Mouse (Mus musculus): ENCODE measurements around the gene Pnma1. TPM values are rescaled to one million over a fixed set of nuclear protein-coding genes. Genes with fewer than 3 reads are reported as not detected.
A peak's percentile ranks its signal among the peaks of the same experiment; 100 is the strongest.

The Pnma1 gene
- polyA plus RNA-seq, 1 experiment from 2014 or later, result 0.16 TPM

- peak overlapping the region; percentile 92 for H3K27ac ChIP-seq (replicated peaks)
- 78% methylated on average over 6 of the region's 6 CpGs for WGBS (ENCODE audit: insufficient replicate concordance)
- no peak for ATAC-seq (ENCODE audit: insufficient read depth)
- H3K4me1 ChIP-seq (replicated peaks), result peaks cover 63% of the 10 kb centered on the region
- H3K36me3 ChIP-seq (replicated peaks), result peaks cover 82% of the 10 kb centered on the region
- no peaks in the 10 kb centered on the region for H3K27me3 ChIP-seq
- H3K9me3 ChIP-seq (replicated peaks), result no peaks in the 10 kb centered on the region
- H3K9ac ChIP-seq, result 0 out of 2 replicates have a peak overlapping the region, but pooled peaks have one; percentile 33
- H3K4me3 ChIP-seq (replicated peaks), result no peak overlapping the region
- H3K4me2 ChIP-seq, result peak overlapping the region; percentile 64
Measured at GRCm38 (mm10) chr12:84153414-84153813, 5.1 kb upstream of the Pnma1 start.

- peak; percentile 19; the same call in 1 of the 2 replicates for ATAC-seq (ENCODE audit: insufficient read depth)
- peak overlapping the region; percentile 60 for H3K4me3 ChIP-seq (replicated peaks)
- peak overlapping the region; percentile 69 for H3K9ac ChIP-seq
- peaks cover 74% of the 10 kb centered on the region for H3K36me3 ChIP-seq (replicated peaks)
- 69% methylated on average over 32 of the region's 32 CpGs for WGBS (ENCODE audit: insufficient replicate concordance)
- peaks cover 71% of the 10 kb centered on the region for H3K4me1 ChIP-seq (replicated peaks)
- H3K4me2 ChIP-seq, result peak overlapping the region; percentile 64
- peak overlapping the region; percentile 92 for H3K27ac ChIP-seq (replicated peaks)
- no peaks in the 10 kb centered on the region for H3K27me3 ChIP-seq
- no peaks in the 10 kb centered on the region for H3K9me3 ChIP-seq (replicated peaks)
Measured at GRCm38 (mm10) chr12:84152352-84153190, 4.3 kb upstream of the Pnma1 start.

GRCm38 (mm10) chr12:84151911-84152310 lies 3.6 kb upstream of the Pnma1 start:
- H3K4me2 ChIP-seq, result peak overlapping the region; percentile 64
- peak overlapping the region; percentile 60 for H3K4me3 ChIP-seq (replicated peaks)
- H3K9ac ChIP-seq, result peak overlapping the region; percentile 69
- no peaks in the 10 kb centered on the region for H3K27me3 ChIP-seq
- peak overlapping the region; percentile 92 for H3K27ac ChIP-seq (replicated peaks)
- H3K4me1 ChIP-seq (replicated peaks), result peaks cover 78% of the 10 kb centered on the region
- no peak for ATAC-seq (ENCODE audit: insufficient read depth)
- WGBS (ENCODE audit: insufficient replicate concordance), result 63% methylated on average over 10 of the region's 10 CpGs
- no peaks in the 10 kb centered on the region for H3K9me3 ChIP-seq (replicated peaks)
- peaks cover 67% of the 10 kb centered on the region for H3K36me3 ChIP-seq (replicated peaks)

- Histone ChIP-seq H3K27me3 (no peaks in the 10 kb centered on the region), H3K9ac (peak overlapping the region; percentile 69), H3K4me1 (replicated peaks) (peaks cover 83% of the 10 kb centered on the region), H3K36me3 (replicated peaks) (peaks cover 58% of the 10 kb centered on the region), H3K4me2 (peak overlapping the region; percentile 64), H3K4me3 (replicated peaks) (peak overlapping the region; percentile 60), H3K27ac (replicated peaks) (peak overlapping the region; percentile 92), H3K9me3 (replicated peaks) (no peaks in the 10 kb centered on the region)
- peak; percentile 87 for ATAC-seq (ENCODE audit: insufficient read depth)
- WGBS (ENCODE audit: insufficient replicate concordance), result 11% methylated on average over 6 of the region's 6 CpGs
Measured at GRCm38 (mm10) chr12:84150976-84151375, 2.7 kb upstream of the Pnma1 start.

GRCm38 (mm10) chr12:84149971-84150370 lies 1.7 kb upstream of the Pnma1 start:
- Histone ChIP-seq H3K4me1 (replicated peaks) (peaks cover 82% of the 10 kb centered on the region), H3K9ac (peak overlapping the region; percentile 20; the same call in 1 of the 2 replicates)

GRCm38 (mm10) chr12:84148622-84149012 lies 328 bp upstream of the Pnma1 start:
- Histone ChIP-seq H3K36me3 (replicated peaks) (peaks cover 34% of the 10 kb centered on the region), H3K9ac (no peak overlapping the region), H3K9me3 (replicated peaks) (no peaks in the 10 kb centered on the region), H3K4me3 (replicated peaks) (peak overlapping the region; percentile 65), H3K4me1 (replicated peaks) (peaks cover 70% of the 10 kb centered on the region), H3K27me3 (no peaks in the 10 kb centered on the region), H3K27ac (replicated peaks) (peak overlapping the region; percentile 29), H3K4me2 (peak overlapping the region; percentile 95)
- WGBS (ENCODE audit: insufficient replicate concordance), result 19% methylated on average over 10 of the region's 10 CpGs
- ATAC-seq (ENCODE audit: insufficient read depth), result no peak

More at GRCm38 (mm10) chr12:84149971-84150370, 1.7 kb upstream of the Pnma1 start:
- ATAC-seq (ENCODE audit: insufficient read depth), result no peak
- no peaks in the 10 kb centered on the region for H3K27me3 ChIP-seq
- no peaks in the 10 kb centered on the region for H3K9me3 ChIP-seq (replicated peaks)
- 0 out of 2 replicates have a peak overlapping the region, but pooled peaks have one; percentile 64 for H3K4me2 ChIP-seq
- WGBS (ENCODE audit: insufficient replicate concordance), result 91% methylated on average over 15 of the region's 15 CpGs
- peaks cover 48% of the 10 kb centered on the region for H3K36me3 ChIP-seq (replicated peaks)
- H3K27ac ChIP-seq (replicated peaks), result peak overlapping the region; percentile 92
- H3K4me3 ChIP-seq (replicated peaks), result no peak overlapping the region

GRCm38 (mm10) chr12:84142281-84143050 lies 5.8 kb downstream of the Pnma1 start:
- no peak for ATAC-seq (ENCODE audit: insufficient read depth)
- Histone ChIP-seq H3K4me3 (replicated peaks) (no peak overlapping the region), H3K36me3 (replicated peaks) (no peaks in the 10 kb centered on the region), H3K4me1 (replicated peaks) (peaks cover 11% of the 10 kb centered on the region), H3K27me3 (no peaks in the 10 kb centered on the region), H3K9ac (no peak overlapping the region), H3K27ac (replicated peaks) (no peak overlapping the region), H3K4me2 (no peak overlapping the region), H3K9me3 (replicated peaks) (no peaks in the 10 kb centered on the region)
- WGBS (ENCODE audit: insufficient replicate concordance), result 69% methylated on average over 14 of the region's 14 CpGs

GRCm38 (mm10) chr12:84141271-84141670 lies 7.0 kb downstream of the Pnma1 start:
- Histone ChIP-seq H3K4me2 (no peak overlapping the region), H3K27me3 (no peaks in the 10 kb centered on the region), H3K9ac (no peak overlapping the region), H3K36me3 (replicated peaks) (no peaks in the 10 kb centered on the region), H3K4me3 (replicated peaks) (no peak overlapping the region), H3K9me3 (replicated peaks) (no peaks in the 10 kb centered on the region), H3K4me1 (replicated peaks) (no peaks in the 10 kb centered on the region), H3K27ac (replicated peaks) (no peak overlapping the region)
- WGBS (ENCODE audit: insufficient replicate concordance), result 68% methylated on average over 4 of the region's 4 CpGs
- no peak for ATAC-seq (ENCODE audit: insufficient read depth)

GRCm38 (mm10) chr12:84140135-84140534 lies 8.2 kb downstream of the Pnma1 start:
- H3K4me2 ChIP-seq, result no peak overlapping the region
- no peaks in the 10 kb centered on the region for H3K27me3 ChIP-seq
- H3K9me3 ChIP-seq (replicated peaks), result no peaks in the 10 kb centered on the region
- H3K27ac ChIP-seq (replicated peaks), result no peak overlapping the region
- ATAC-seq (ENCODE audit: insufficient read depth), result no peak
- H3K36me3 ChIP-seq (replicated peaks), result no peaks in the 10 kb centered on the region
- no peak overlapping the region for H3K9ac ChIP-seq
- H3K4me3 ChIP-seq (replicated peaks), result no peak overlapping the region
- WGBS (ENCODE audit: insufficient replicate concordance), result 55% methylated on average over 4 of the region's 4 CpGs
- H3K4me1 ChIP-seq (replicated peaks), result no peaks in the 10 kb centered on the region

GRCm38 (mm10) chr12:84137131-84137530 lies 11.2 kb downstream of the Pnma1 start:
- Histone ChIP-seq H3K4me3 (replicated peaks) (no peak overlapping the region), H3K36me3 (replicated peaks) (no peaks in the 10 kb centered on the region), H3K4me1 (replicated peaks) (no peaks in the 10 kb centered on the region), H3K27ac (replicated peaks) (no peak overlapping the region), H3K4me2 (no peak overlapping the region), H3K9ac (no peak overlapping the region), H3K27me3 (no peaks in the 10 kb centered on the region), H3K9me3 (replicated peaks) (no peaks in the 10 kb centered on the region)
- ATAC-seq (ENCODE audit: insufficient read depth), result no peak
- 77% methylated on average over 7 of the region's 7 CpGs for WGBS (ENCODE audit: insufficient replicate concordance)

- no peak overlapping the region for H3K4me3 ChIP-seq (replicated peaks)
- no peak overlapping the region for H3K27ac ChIP-seq (replicated peaks)
- H3K4me1 ChIP-seq (replicated peaks), result no peaks in the 10 kb centered on the region
- no peak overlapping the region for H3K9ac ChIP-seq
- whole genome bisulfite sequencing (ENCODE audit: insufficient replicate concordance), result 56% methylated on average over 3 of the region's 3 CpGs
- no peak overlapping the region for H3K4me2 ChIP-seq
- H3K9me3 ChIP-seq (replicated peaks), result no peaks in the 10 kb centered on the region
- no peaks in the 10 kb centered on the region for H3K27me3 ChIP-seq
- no peak for ATAC-seq (ENCODE audit: insufficient read depth)
- no peaks in the 10 kb centered on the region for H3K36me3 ChIP-seq (replicated peaks)
Measured at GRCm38 (mm10) chr12:84132265-84132664, 16.0 kb downstream of the Pnma1 start.
